Mouse (Mus musculus) lung, embryonic 14.5 days (tissue): Measurements from ENCODE around the gene Fst. TPM values are rescaled to one million over a fixed set of nuclear protein-coding genes. Genes with fewer than 3 reads are reported as not detected.
A peak's percentile ranks its signal among the peaks of the same experiment; 100 is the strongest.

Source experiments
- ATAC-seq: fragments of 200-750 bp; cut with Nextera tagmentation; 2 replicates; pipeline ENCODE4 v1.8.0; 2017; ENCODE audit warnings: mild to moderate bottlenecking, moderate TSS enrichment, moderate library complexity; ENCODE audit not compliant: insufficient read depth
- DNase-seq: peaks from one replicate; pipeline ENCODE4 v3.0.0-alpha.2; 2015
- H3K27ac ChIP-seq: fragments of 300-500 bp; sonication (generic); 2 replicates; pipeline ENCODE4 v1.5.1; 2014; ENCODE audit warnings: low read depth, mild to moderate bottlenecking, moderate library complexity
- H3K27me3 ChIP-seq: fragments of 300-500 bp; sonication (generic); 2 replicates; pipeline ENCODE4 v1.6.1; 2014; ENCODE audit warnings: low read length, control low read depth; ENCODE audit not compliant: insufficient read depth
- H3K36me3 ChIP-seq: fragments of 300-500 bp; sonication (generic); 2 replicates; pipeline ENCODE4 v1.6.1; 2014; ENCODE audit warnings: control low read depth; ENCODE audit not compliant: insufficient read depth
- H3K4me1 ChIP-seq: fragments of 300-500 bp; sonication (generic); 2 replicates; pipeline ENCODE4 v1.6.1; 2014; ENCODE audit warnings: antibody characterized with exemption, control low read depth; ENCODE audit not compliant: insufficient read depth
- H3K4me2 ChIP-seq: fragments of 300-500 bp; sonication (generic); 2 replicates; pipeline ENCODE4 v1.6.1; 2014; ENCODE audit warnings: mild to moderate bottlenecking
- H3K4me3 ChIP-seq: fragments of 300-500 bp; sonication (generic); 2 replicates; pipeline ENCODE4 v1.5.1; 2014; ENCODE audit warnings: low read depth, low read length
- H3K9ac ChIP-seq: fragments of 300-500 bp; sonication (generic); 2 replicates; pipeline ENCODE4 v1.6.1; 2014
- H3K9me3 ChIP-seq: fragments of 300-500 bp; sonication (generic); 2 replicates; pipeline ENCODE4 v1.6.1; 2016; ENCODE audit warnings: low read depth, low read length, control low read depth
- CTCF ChIP-seq: IDR thresholded peaks from 2 replicates; pipeline ENCODE4 v1.5.1; 2016; ENCODE audit warnings: antibody characterized with exemption, low read depth
- WGBS: fragments of 180-500 bp; shearing (Covaris S2); extraction: QIAGEN DNeasy Blood & Tissue Kit; methylation state at CpG from one replicate; pipeline ENCODE4 v1.1.7; 2014; 5-methylcytosine and 5-hydroxymethylcytosine counted together
- polyA plus RNA-seq: library from polyadenylated mRNA; unstranded; fragments of >200 nt; fragmentation: Nextera tagmentation; extraction: Ambion mirVana; gene quantifications from 2 replicates; pipeline ENCODE4 v1.2.1, GENCODE M21; 2014

The Fst gene
- polyA plus RNA-seq, 1 experiment from 2014 or later, result 1.8 TPM

DNA sequence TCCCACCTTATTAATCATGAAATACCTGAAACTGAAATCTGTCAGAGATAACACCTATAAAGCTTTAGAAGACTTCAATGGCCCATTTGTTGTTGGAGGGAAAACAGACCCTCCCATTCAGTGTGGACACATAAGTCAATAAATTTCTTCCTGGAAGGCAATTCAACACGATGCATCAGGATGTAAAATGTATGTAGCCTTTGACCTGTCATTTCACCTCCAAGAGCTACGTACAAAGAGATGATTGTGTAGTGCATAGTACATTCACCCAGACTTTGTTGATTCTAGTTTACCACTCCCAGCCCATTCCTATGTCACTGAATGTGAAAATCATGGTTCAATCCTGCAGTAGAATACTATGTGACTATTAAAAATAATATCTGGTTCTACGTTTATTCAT is 39.4 kb downstream of the Fst start:
- H3K27ac ChIP-seq, result no peak overlapping the region
- ATAC-seq, result no peak

DNA sequence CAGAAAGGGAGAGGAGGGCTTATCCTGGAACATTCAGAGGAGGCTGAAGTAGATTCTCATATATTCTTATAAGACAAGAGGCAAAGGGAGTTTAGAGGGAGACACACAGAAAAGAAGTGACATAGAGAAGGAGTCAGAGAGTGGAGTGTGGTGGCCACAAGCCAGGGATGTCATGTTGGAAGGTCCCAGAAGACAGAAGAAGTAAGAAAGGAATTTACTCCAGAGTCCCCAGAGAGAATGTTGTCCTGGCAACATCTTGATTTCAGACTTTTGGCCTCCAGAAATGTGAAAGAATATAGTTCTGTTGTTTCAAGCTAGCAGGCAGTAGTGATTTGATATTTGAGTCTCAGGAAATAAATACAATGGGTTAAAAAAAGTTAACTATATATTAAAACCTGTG is 46.4 kb downstream of the Fst start:
- H3K4me1 ChIP-seq, result no peaks in the 10 kb centered on the region
- H3K4me2 ChIP-seq, result no peak overlapping the region
- H3K27ac ChIP-seq, result no peak overlapping the region
- no peak for TF ChIP-seq CTCF
- no peaks in the 10 kb centered on the region for H3K27me3 ChIP-seq
- H3K9ac ChIP-seq, result no peak overlapping the region
- no peak overlapping the region for H3K4me3 ChIP-seq
- DNase-seq, result peak; percentile 23
- no peaks in the 10 kb centered on the region for H3K36me3 ChIP-seq
- no peak for ATAC-seq
- no peaks in the 10 kb centered on the region for H3K9me3 ChIP-seq

More for the DNA sequence above, 39.4 kb downstream of the Fst start:
- no peaks in the 10 kb centered on the region for H3K4me1 ChIP-seq
- no peaks in the 10 kb centered on the region for H3K27me3 ChIP-seq
- H3K4me3 ChIP-seq, result no peak overlapping the region
- no peaks in the 10 kb centered on the region for H3K36me3 ChIP-seq
- no peak for TF ChIP-seq CTCF
- no peaks in the 10 kb centered on the region for H3K9me3 ChIP-seq
- H3K9ac ChIP-seq, result no peak overlapping the region
- DNase-seq, result no peak
- WGBS, result 68% methylated on average over 3 of the region's 3 CpGs
- no peak overlapping the region for H3K4me2 ChIP-seq

DNA sequence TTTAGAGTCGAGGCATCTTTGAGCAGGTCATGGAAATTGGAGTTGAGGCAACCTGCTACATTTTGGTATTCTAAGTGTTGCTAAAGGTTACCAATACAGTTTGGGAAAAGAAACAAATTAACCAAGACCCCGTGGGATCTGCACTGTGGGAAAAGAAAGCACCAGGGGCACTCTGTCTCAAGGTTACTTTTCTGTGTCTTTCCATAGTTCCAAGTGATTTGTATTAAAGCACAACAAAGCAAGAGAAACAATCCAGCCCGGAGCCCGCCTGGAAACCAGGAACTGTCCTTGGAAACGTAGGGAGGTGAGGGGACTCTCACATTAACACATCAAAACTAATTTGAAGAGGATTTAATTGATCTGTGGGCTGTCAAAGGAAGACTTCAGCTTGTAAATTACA is 51.9 kb downstream of the Fst start:
- Histone ChIP-seq H3K27ac (no peak overlapping the region), H3K36me3 (no peaks in the 10 kb centered on the region), H3K27me3 (no peaks in the 10 kb centered on the region), H3K4me3 (no peak overlapping the region), H3K4me1 (no peaks in the 10 kb centered on the region), H3K9ac (no peak overlapping the region), H3K9me3 (no peaks in the 10 kb centered on the region), H3K4me2 (no peak overlapping the region)
- no peak for DNase-seq
- no peak for ATAC-seq
- TF ChIP-seq CTCF, result no peak
- 18% methylated on average over 5 of the region's 5 CpGs for WGBS

DNA sequence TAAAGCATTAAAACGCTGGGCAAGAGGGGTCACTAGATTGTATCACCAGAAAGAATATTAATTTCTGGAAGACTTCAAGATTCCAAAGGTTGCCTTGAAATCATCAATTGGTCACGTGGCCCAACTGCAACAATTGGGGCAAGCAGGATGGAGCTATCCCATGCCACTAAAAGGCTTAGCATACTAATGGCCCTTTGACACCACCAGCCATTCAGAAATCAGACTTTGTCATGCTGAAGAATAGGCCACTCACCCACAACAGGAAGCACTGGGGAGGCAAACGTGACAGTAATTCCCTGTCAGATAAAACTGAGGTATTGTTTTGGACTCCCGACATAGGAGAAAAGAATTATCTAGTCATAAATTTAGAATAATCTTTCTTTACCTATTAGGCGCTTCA is 52.3 kb downstream of the Fst start:
- Histone ChIP-seq H3K36me3 (no peaks in the 10 kb centered on the region), H3K4me3 (no peak overlapping the region), H3K27me3 (no peaks in the 10 kb centered on the region), H3K9ac (no peak overlapping the region), H3K4me2 (no peak overlapping the region), H3K9me3 (no peaks in the 10 kb centered on the region), H3K27ac (no peak overlapping the region), H3K4me1 (no peaks in the 10 kb centered on the region)
- no peak for DNase-seq
- no peak for ATAC-seq
- 29% methylated on average over 5 of the region's 5 CpGs for WGBS
- no peak for TF ChIP-seq CTCF

DNA sequence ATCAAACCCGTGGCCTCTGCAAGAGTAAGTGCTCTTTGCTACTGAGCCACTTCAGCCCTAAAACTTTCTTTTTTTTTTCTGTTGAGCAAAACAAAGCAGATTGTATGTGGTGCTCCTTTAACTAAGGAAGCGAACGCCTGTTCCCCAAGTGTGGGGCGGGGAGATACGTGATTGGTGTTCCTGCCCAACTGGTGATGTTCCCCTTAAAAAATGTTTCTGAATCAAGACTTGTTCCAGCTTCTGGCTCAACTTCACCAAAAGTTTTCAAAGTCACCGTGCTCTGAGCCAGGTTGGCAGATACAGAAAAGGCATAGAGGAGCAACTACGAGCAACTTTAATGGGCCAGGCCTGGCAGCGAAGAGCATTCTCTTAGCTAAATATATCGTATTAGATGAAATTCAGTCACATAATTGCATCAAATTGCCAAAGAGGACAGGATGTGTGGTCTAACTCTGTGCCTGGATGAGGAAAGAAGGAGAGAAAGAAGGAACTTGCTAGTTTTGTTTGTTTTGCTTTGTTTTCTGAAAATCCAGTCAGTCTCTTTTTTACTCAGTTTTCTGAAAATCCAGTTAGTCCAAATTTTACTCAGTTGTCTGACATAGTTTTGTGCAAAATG is 53.5 kb downstream of the Fst start:
- no peaks in the 10 kb centered on the region for H3K4me1 ChIP-seq
- no peak overlapping the region for H3K27ac ChIP-seq
- WGBS, result 90% methylated on average over 9 of the region's 9 CpGs
- H3K4me3 ChIP-seq, result no peak overlapping the region
- DNase-seq, result no peak
- no peak for ATAC-seq
- H3K36me3 ChIP-seq, result no peaks in the 10 kb centered on the region
- TF ChIP-seq CTCF, result no peak
- no peak overlapping the region for H3K4me2 ChIP-seq
- no peaks in the 10 kb centered on the region for H3K27me3 ChIP-seq
- no peaks in the 10 kb centered on the region for H3K9me3 ChIP-seq
- H3K9ac ChIP-seq, result no peak overlapping the region

Other genes starting within 250 kb of the Fst start
- 258 and 266 TPM in 2 replicates for gene Ndufs4, start 70.7 kb downstream of the Fst start, polyA plus RNA-seq